Comparison of ENCODE assay signal across 8 mouse cellular contexts in the genomic region with DNA sequence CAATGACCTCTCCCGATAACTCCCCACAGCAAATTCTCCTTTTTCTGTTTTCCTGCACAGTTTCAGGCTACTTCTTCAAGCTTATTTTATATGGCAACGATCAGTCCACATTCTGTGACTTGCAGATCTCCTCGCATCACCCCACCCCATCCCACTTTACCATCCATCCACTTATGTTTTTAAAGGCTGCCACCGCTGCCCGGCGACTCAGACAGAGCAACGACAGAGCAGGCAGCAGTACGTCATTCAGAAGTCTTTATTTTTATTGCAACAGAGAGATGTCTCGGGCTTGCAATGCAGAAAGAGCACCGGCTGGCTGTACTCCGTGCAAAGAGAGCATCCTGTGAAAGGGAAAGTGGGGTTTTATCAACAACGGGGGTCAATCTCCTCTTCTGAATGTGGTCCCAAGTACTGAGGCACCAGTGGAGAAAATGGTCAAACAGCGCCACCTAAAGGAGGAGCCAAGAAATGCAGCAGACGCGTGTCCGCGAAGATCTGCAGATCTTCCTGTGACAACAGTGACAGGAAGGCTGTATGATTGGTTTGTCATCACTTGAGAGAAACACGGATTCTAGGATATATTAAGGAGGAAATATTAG. TPM values are rescaled to one million over a fixed set of nuclear protein-coding genes. Genes with fewer than 3 reads are reported as not detected.
DNase-seq lines count a peak whose midpoint lies in the region; ATAC-seq and TF ChIP-seq lines count a peak whose summit lies in the region.

No protein-coding gene starts in this region.

- H3K27me3 ChIP-seq in intestine, embryonic 14.5 days (replicated peaks; ENCODE audit: control insufficient read depth, insufficient read depth, low read length) = no peaks in the 10 kb centered on the region; the same call in 1 of the 2 replicates
- peaks cover 39% of the 10 kb centered on the region for H3K27me3 ChIP-seq in midbrain, embryonic 10.5 days (ENCODE audit: low read depth, poor library complexity, severe bottlenecking)
- H3K27me3 ChIP-seq in small intestine, adult 2 months (ENCODE audit: control insufficient read depth, insufficient read depth, low read length) = no peaks in the 10 kb centered on the region

- TF ChIP-seq CTCF in small intestine, adult 2 months (IDR thresholded peaks at IDR 0.05; ENCODE audit: extremely low read depth, insufficient read length, insufficient replicate concordance, low read depth, low read length) = peak; percentile 87

- intact Hi-C loops in left cerebral cortex, postnatal 10 days (cut with DNase I) = loop anchor here (2.0 to 5.0 kb wide), 3 partner anchors 170 to 569 kb away; no protein-coding TSS in a partner anchor

- H3K4me2 ChIP-seq in intestine, embryonic 14.5 days (ENCODE audit: low read length) = peak overlapping the region; percentile 52

- peak; percentile 36; the same call in 1 of the 2 replicates for ATAC-seq in intestine, embryonic 14.5 days (replicated peaks; ENCODE audit: low FRiP score, low TSS enrichment, low read depth)

- WGBS in intestine, embryonic 14.5 days = 13% methylated on average over 18 of the region's 18 CpGs
- WGBS in midbrain, embryonic 10.5 days = 27% methylated on average over 18 of the region's 18 CpGs
- 13% methylated on average over 18 of the region's 18 CpGs for WGBS in small intestine, adult 2 months

- H3K4me3 ChIP-seq in intestine, embryonic 14.5 days (ENCODE audit: low read depth, low read length) = peak overlapping the region; percentile 29; the same call in 1 of the 2 replicates
- peak overlapping the region; percentile 47 for H3K4me3 ChIP-seq in midbrain, embryonic 10.5 days
- peak overlapping the region; percentile 25 for H3K4me3 ChIP-seq in small intestine, adult 2 months (ENCODE audit: low read depth, low read length)

- DNase-seq in R1 (ENCODE audit: low read depth, low spot score) (peak; percentile 69), MN1 (ENCODE audit: low spot score) (no peak)
- DNase-seq in cerebellum, postnatal 14 days = peak; percentile 87 to 89
- DNase-seq in gastrocnemius, postnatal 10 days = peak; percentile 76
- peak; percentile 94 for DNase-seq in intestine, embryonic 14.5 days (ENCODE audit: low spot score)
- DNase-seq in left cerebral cortex, postnatal 10 days (ENCODE audit: extremely low spot score in 1 of 2, low spot score in 2 of 2) = peak; percentile 38 to 62
- DNase-seq in midbrain, embryonic 10.5 days (ENCODE audit: low spot score) = peak; percentile 85

- TF ChIP-seq POLR2A in small intestine, adult 2 months (IDR thresholded peaks at IDR 0.05; ENCODE audit: low read depth, low read length) = no peak

- H3K9me3 ChIP-seq in intestine, embryonic 14.5 days (ENCODE audit: control insufficient read depth, low read length) = no peaks in the 10 kb centered on the region
- no peaks in the 10 kb centered on the region for H3K9me3 ChIP-seq in midbrain, embryonic 10.5 days (replicated peaks)

- no peaks in the 10 kb centered on the region for H3K36me3 ChIP-seq in intestine, embryonic 14.5 days (ENCODE audit: control insufficient read depth, insufficient read depth, low read length)
- H3K36me3 ChIP-seq in midbrain, embryonic 10.5 days = no peaks in the 10 kb centered on the region
- H3K36me3 ChIP-seq in small intestine, adult 2 months (ENCODE audit: control insufficient read depth, insufficient read depth, low read length) = no peaks in the 10 kb centered on the region

- H3K9ac ChIP-seq in intestine, embryonic 14.5 days (ENCODE audit: low read length) = no peak overlapping the region

- peaks cover 15% of the 10 kb centered on the region for H3K4me1 ChIP-seq in intestine, embryonic 14.5 days (replicated peaks; ENCODE audit: control insufficient read depth, insufficient read depth, low read length)
- H3K4me1 ChIP-seq in midbrain, embryonic 10.5 days = peaks cover 9% of the 10 kb centered on the region
- H3K4me1 ChIP-seq in small intestine, adult 2 months (ENCODE audit: control insufficient read depth, insufficient read depth, insufficient read length, low read length) = no peaks in the 10 kb centered on the region; the same call in 1 of the 2 replicates

- H3K27ac ChIP-seq in intestine, embryonic 14.5 days (ENCODE audit: low read depth) = no peak overlapping the region
- H3K27ac ChIP-seq in midbrain, embryonic 10.5 days (replicated peaks) = peak overlapping the region; percentile 46; the same call in 1 of the 2 replicates
- H3K27ac ChIP-seq in small intestine, adult 2 months (ENCODE audit: insufficient read depth, low read depth, low read length) = no peak overlapping the region

RNA-seq across cellular contexts. Expression of gene Gm10053, which starts 4.3 kb away (rescaled TPM):
- total RNA-seq in gastrocnemius, postnatal 10 days (2021) = 100 to 1,000 TPM; 367 to 503 TPM
- polyA plus RNA-seq in intestine, embryonic 14.5 days (2014; fragmentation: Nextera tagmentation; extraction: Ambion mirVana) = 280 and 300 TPM in 2 replicates
- 100 to 1,000 TPM; 226 to 239 TPM for total RNA-seq in left cerebral cortex, postnatal 10 days (2021)
- 293 and 344 TPM in 2 replicates for polyA plus RNA-seq in midbrain, embryonic 10.5 days (2016; fragmentation: Nextera tagmentation; extraction: Ambion mirVana)
- polyA plus RNA-seq in small intestine, adult 2 months (2012; rRNA removed) = 4.6 and 5.5 TPM in 2 replicates

RNA-seq across cellular contexts. Expression of gene Pgm5, which starts 9.5 kb away (rescaled TPM):
- total RNA-seq in gastrocnemius, postnatal 10 days (2021) = 10 to 100 TPM; 27.3 to 29.5 TPM
- 8.8 and 10.0 TPM in 2 replicates for polyA plus RNA-seq in intestine, embryonic 14.5 days (2014; fragmentation: Nextera tagmentation; extraction: Ambion mirVana)
- total RNA-seq in left cerebral cortex, postnatal 10 days (2021) = 1 to 10 TPM; 3.1 to 4.3 TPM
- polyA plus RNA-seq in midbrain, embryonic 10.5 days (2016; fragmentation: Nextera tagmentation; extraction: Ambion mirVana) = 0.17 and 0.22 TPM in 2 replicates
- 18.3 and 18.4 TPM in 2 replicates for polyA plus RNA-seq in small intestine, adult 2 months (2012; rRNA removed)

RNA-seq across cellular contexts. Expression of gene Foxd4, which starts 29.9 kb away (rescaled TPM):
- not detected for total RNA-seq in gastrocnemius, postnatal 10 days (2021)
- polyA plus RNA-seq in intestine, embryonic 14.5 days (2014; fragmentation: Nextera tagmentation; extraction: Ambion mirVana) = not detected in 2 replicates
- total RNA-seq in left cerebral cortex, postnatal 10 days (2021) = not detected
- 1.00 and 1.2 TPM in 2 replicates for polyA plus RNA-seq in midbrain, embryonic 10.5 days (2016; fragmentation: Nextera tagmentation; extraction: Ambion mirVana)
- polyA plus RNA-seq in small intestine, adult 2 months (2012; rRNA removed) = not detected in 2 replicates

Comparison
In these comparisons a context has a peak if more than half of its experiments do, and no peak if none do; other contexts are left out.
1. RNA of gene Gm10053, which starts 4.3 kb away (polyA plus RNA-seq): 293 to 344 TPM in midbrain, embryonic 10.5 days and 280 to 300 TPM in intestine, embryonic 14.5 days; 4.6 to 5.5 TPM in small intestine, adult 2 months; every median in the first group is over 10 times any median in the second.
2. Peak in every context shown above with its lines, with median percentiles within 50 percentile points of each other: H3K4me3 ChIP-seq.